Mouse (Mus musculus) stomach, postnatal 0 days (tissue): ENCODE measurements around the gene Sar1b.

Experiments used
- CTCF ChIP-seq: IDR thresholded peaks from 2 replicates; pipeline ENCODE4 v1.5.1; 2016; ENCODE audit warnings: antibody characterized with exemption, low read depth, mild to moderate bottlenecking, moderate library complexity
- EP300 ChIP-seq: optimal IDR thresholded peaks from 2 replicates; pipeline ENCODE3; 2016; ENCODE audit warnings: antibody characterized with exemption

GRCm38 (mm10) chr11:51840657-51841056 is 77.2 kb downstream of the Sar1b start:
- TF ChIP-seq CTCF (no peak), EP300 (no peak)
